Mouse (Mus musculus): ENCODE data around the gene Rac2.
A peak's percentile ranks its signal among the peaks of the same experiment; 100 is the strongest.

Gene Rac2

GRCm38 (mm10) chr15:78546060-78546459 is 26.5 kb downstream of the Rac2 start:
- no peak for DNase-seq

DNA sequence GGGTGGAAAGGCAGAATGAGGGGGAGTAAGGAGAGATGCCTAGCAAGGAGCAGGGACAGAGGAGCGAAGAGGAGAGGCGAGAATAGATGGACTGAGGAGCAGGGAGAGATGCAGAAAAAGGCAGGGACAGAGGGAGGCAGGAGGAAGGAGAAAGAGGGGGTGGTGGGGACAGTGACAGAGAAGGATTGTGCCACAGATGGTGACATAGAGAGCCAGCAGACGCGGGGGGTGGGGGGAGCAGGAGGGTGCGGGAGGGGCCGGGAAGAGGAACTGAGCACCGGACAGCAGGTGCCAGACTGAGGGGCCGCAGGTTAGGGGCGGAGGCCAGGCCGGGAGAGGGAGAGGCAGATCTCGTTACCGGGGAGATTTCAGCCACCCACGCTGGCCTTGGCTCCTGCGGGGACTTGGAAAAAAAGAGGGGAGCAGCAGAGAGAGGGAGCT is 28.0 kb downstream of the Rac2 start, which contains the start of gene Sstr3:
Gene Sstr3 (minus strand): TSS at position 125 of the 441 bp plus-strand sequence.
- DNase-seq = peak; percentile 69 to 74

- DNase-seq = peak in 1 of 2 experiments; percentile 35
Measured at GRCm38 (mm10) chr15:78544041-78544440, 28.5 kb downstream of the Rac2 start.

DNA sequence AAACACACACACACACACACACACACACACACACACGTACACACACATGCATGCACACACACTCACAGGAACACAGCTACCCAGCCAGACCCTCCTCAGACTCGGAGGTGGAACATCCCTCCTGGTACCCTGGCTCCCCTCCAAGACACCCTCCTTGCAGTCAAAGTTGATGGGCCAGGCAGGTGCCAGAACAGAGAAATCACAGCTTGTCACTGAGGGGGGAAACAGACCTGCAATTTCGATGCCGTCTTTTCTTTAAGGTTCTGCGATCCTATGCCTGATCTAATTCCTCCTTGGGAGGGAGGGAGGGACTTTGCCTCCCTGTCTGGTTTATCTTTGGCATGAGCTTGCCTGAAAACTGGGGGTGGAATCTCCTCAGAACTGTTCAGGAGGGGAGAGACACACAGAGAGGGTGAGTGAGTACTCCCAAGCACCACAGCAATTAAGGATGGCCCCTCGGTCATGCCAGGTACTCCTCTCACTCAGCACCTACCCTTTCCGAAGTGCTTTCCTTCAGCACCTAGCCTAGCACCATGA is 29.7 kb downstream of the Rac2 start:
- DNase-seq = peak; percentile 73 to 79

GRCm38 (mm10) chr15:78542098-78542766 is 30.4 kb downstream of the Rac2 start:
- DNase-seq = peak; percentile 61 to 72

DNA sequence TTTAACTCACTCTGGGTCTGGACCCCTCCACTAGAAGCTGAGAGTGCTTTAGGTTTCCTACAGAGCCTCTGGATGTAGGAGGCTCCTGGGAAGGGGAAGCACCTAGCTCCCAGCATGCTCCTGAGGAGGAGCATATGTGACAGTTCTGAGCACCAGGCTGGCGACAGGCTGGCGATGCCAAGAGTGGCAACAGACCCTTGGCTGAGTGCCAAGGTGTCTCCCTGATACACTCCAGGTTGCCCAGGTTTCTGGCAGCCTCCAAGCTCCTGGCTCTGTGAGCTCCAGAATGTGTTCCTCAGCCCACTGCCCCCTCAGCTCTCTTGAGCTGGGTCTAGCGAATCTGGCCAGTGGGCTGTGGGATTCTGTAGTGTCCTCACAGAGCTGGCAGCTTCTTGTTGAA is 31.0 kb downstream of the Rac2 start:
- peak; percentile 83 to 91 for DNase-seq

- peak in 1 of 2 experiments; percentile 41 for DNase-seq
Measured at GRCm38 (mm10) chr15:78541036-78541435, 31.5 kb downstream of the Rac2 start.

GRCm38 (mm10) chr15:78535723-78536421 is 36.7 kb downstream of the Rac2 start:
- DNase-seq = no peak

DNA sequence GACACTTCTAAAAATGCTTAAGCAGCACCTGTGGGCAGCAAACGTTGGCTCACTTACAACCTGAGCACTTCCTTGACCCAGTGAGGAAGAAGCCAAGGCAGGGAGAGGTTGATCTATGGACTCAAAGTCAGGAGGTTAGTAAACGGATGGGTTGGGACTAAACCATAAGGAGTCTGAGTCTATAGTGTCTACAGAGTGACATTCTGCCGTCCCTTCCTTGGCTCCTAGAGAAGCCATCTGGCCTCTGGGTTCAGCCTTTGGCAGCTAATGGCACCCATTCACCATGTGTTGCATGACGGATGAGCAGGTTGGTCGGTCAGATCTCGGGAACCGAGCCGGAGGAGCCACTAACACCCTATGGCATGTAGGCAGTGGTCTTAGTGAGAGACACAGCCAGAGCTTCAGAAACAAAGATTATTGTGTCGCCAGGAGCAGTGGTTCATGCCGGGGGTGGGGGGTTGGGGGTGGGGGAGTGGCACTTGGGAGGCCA is 39.2 kb downstream of the Rac2 start:
- DNase-seq = peak; percentile 82 to 87

DNA sequence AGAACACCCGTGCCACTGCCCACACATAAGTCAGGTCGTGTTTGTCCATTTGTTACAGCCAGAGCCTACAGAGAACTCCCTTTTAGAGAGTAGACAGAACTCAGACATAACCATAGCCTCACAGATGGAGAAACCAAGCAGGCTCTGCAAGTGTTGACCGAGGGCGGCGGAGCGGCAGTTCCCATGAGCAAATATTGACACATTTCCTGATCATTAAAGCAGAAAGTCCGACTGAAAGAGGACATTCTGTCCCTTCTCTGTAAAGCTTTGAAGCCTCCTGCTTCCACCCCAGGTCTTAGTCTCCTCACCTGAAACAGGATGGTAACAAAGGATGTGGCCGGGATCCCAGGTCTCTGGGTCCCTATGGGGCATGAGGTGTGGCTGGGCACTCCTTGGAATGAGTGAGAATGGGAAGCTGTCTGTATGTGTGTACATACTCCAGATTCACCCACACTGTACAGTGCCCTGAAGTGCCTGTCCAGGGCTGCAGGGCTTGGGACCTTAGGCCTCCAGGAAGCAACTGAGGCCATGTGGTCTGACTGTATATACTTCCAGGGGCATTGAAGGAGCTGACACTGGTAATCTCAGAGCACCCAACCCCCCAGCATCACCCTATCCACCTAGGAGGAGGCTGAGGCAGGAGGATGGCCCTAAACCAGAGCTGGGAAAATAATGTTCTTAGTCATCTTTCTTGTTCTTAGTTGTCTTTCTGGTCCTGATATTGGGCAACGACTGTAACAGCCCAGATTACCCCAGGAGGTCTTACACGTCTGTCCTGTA is 39.8 kb downstream of the Rac2 start:
- DNase-seq = no peak

DNA sequence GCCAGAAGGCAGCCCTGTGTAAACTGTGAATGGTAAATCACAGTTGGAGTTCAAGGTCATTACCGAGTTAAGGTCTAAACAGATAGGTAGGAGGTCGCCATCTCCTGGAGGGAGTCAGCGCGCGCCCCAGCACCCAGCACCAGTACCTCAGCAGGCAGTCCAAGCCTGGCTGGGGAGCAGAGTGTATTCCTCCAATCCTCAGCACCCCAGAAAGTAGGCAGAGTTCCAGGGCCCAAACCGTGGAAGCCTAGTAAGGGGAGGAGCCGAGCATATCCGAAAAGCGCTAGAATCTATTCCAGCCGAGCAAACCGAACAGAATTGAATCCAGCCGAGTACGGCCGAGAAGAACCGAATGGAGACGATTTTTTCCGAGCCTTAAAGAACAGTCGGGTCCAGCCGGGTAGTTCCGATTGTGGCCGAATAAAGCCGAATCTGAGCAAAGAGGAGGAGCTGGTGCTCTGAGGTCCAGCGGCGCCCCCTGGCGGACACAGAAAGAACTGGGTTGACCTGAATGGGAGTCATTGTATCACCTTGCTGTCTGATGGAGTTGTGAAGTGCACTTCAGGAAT is 40.6 kb downstream of the Rac2 start:
- peak; percentile 100 for DNase-seq

GRCm38 (mm10) chr15:78531451-78531720 is 41.2 kb downstream of the Rac2 start:
- DNase-seq = no peak

GRCm38 (mm10) chr15:78530671-78531450 is 41.7 kb downstream of the Rac2 start, which contains the start of gene C1qtnf6:
Gene C1qtnf6, minus strand, starts transcription at chr15:78531416.
- DNase-seq = peak; percentile 74 to 79

DNA sequence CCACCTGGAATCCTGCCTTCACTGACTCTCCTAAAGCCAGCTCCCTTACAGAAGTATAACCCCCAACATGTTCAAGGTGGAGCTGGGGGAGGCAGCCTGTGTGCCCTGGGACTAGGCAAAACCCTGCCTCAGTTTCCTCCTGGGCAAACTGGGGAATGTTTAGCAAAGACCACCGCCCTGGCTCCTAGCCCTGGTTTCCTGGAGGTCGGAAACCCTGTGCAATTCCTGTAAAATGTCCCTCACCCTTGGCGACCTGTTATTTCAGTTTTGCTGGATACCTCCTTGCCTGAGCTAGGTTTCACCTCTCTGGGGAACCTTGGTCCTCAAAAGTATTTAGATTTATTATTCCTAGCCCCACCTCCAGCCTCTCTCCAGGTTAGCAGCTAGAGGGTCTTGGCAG is 42.4 kb downstream of the Rac2 start:
- no peak for DNase-seq

DNA sequence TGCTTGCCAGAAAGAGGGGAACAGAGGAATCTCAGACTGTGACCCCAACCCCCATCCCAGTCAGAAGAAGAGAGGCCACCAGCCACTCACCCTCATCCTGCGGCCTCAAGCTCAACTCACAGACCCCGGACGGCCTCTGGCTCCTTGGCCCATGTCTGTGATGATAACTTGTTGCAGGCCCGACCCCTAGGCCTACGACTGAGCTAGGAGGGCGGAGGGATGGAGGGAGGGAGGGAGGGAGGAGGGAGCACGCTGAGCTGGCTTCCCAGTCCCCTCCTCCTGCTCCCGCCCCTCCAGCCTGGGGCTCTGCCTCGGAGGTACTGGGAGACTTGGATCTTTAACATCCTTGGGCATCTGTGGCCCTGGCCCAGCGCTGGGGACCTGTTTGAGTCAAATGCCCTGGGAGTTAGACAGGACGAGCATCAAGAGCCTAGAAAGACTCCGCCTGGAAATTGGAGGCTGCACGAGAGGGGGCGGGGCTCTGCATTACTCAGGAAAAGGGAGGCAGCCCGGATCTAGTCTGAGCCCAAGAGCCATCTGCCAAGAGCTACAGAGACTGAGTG is 43.1 kb downstream of the Rac2 start:
- peak; percentile 71 to 81 for DNase-seq

DNA sequence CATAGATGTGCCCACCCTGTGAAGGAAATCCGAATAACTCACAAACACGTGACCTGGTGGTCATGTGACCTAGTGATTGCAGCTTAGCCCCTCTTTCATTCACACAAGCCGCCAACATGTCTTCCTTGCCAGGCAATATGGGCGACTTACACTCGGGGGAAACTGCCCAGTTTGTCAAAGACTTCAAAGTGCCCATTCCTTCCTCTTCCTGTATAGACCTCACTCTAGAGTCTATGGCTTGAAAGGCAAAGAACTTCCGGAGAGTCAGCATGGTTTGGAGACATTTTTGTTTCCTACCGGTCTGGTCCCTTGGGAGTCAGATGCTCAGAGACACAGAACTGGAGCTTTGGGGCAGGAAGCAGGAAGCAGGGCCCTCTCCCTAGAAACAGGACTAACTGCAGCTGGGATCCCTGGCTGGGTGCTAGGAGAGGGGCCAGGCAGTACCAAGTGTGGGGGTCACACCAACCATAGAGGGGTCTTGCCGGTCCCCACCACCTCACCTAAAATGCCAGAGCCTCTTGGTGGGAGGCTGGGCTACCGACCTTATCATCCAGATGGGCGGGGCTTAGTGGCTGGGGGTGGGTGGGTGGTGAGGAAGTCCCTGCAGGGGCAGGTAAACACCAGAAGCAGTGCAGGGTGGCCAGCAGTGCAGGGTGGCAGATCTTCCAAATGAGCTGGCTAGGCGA is 43.7 kb downstream of the Rac2 start:
- no peak for DNase-seq

GRCm38 (mm10) chr15:78527973-78528372 is 44.6 kb downstream of the Rac2 start:
- DNase-seq = peak; percentile 72 to 83

GRCm38 (mm10) chr15:78524163-78524562 is 48.4 kb downstream of the Rac2 start:
- DNase-seq = no peak

GRCm38 (mm10) chr15:78521892-78522291 is 50.7 kb downstream of the Rac2 start:
- no peak for DNase-seq

DNA sequence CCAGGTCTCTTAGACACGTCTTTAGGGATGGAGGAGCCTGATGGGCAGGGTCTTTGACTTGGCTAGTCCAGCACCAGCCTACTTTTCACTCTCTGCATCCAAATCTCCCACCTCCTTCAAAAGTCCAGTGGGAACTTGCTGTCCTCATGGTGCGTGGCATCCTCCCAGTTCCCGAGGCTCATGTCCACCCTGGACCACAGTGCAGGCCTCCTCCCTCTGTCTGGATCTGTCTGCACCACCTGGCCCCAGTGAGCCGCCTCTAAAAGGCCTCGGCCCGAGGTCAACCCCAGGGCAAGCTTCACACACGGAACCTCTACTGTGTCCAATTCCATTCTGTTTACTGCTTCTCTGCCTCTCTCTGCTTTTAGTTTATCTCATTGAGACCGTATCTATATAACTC is 51.3 kb downstream of the Rac2 start:
- no peak for DNase-seq

DNA sequence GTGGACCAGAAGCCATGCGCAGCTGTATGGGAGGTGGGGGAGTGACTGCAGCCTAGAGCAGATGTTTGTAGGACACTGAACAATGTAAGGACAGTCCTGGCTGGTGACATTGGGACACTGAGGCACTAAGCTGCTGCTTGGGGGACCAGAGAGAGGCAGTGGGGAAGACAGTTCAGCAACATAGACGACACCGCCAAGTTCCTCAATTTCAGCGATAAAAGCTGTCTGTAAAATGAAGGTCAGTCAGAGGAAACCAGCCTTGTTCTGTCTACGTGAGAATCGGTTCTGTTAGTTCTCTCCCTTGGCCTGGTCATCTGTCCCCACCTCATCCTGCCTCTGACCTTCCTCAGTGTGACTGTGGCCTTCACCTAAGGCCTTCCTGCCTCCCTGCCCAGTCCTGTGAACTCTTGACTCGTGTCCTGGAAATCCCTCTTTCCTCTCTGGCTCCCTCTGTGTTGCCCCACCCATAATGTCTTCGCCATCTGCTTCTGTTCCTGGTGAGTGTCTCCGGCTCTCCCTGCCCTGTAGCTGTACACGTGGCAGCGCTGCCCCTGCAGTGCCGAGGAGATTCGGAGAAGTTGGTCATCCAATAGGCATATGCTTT is 52.4 kb downstream of the Rac2 start:
- no peak for DNase-seq
